Mouse (Mus musculus): ENCODE data around the gene Akap11.

DNA sequence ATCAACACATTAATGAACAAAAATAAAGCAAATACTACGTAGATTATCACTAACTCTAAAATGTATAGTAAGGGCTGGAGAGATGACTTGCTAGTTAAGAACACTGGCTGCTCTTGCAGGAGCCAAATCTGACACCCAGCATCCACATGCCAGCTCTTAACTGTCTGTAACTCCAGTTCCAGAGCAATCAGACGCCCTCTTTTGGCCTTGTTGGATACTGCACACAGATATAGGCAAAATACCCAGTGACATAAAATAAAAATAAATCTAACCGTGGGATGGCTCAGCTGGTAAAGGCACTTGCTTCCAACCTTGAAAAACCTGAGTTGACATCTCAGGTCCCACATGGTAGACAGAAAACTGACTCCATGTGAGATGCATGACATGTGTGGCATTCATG lies 36.0 kb downstream of the Akap11 start:
- TF ChIP-seq POLR2A (IDR thresholded peaks at IDR 0.05; ENCODE audit: insufficient read depth, low read depth, low read length) (no peak), CTCF (IDR thresholded peaks at IDR 0.05; ENCODE audit: insufficient read depth, low read depth, low read length) (no peak)

Measured in olfactory bulb, adult 2 months (tissue).